Mouse (Mus musculus): ENCODE results near the gene Tardbp.

- TF ChIP-seq CTCF (IDR thresholded peaks at IDR 0.05; ENCODE audit: borderline replicate concordance, insufficient read depth, low read depth, low read length) (no peak), POLR2A (IDR thresholded peaks at IDR 0.05; ENCODE audit: borderline replicate concordance, insufficient read depth, low read length) (no peak)
Measured at GRCm38 (mm10) chr4:148638302-148638701, 11.5 kb upstream of the Tardbp start.

All from cerebellum, adult 2 months (tissue).